Mouse (Mus musculus): ENCODE data around the gene Jph2. TPM values are rescaled to one million over a fixed set of nuclear protein-coding genes. Genes with fewer than 3 reads are reported as not detected.

Gene Jph2
- polyA plus RNA-seq, 1 experiment: 20.6 TPM

GRCm38 (mm10) chr2:163360858-163361623, 36.8 kb downstream of the Jph2 start:
- 78% methylated on average over 16 of the region's 16 CpGs for WGBS

GRCm38 (mm10) chr2:163359253-163359652, 38.5 kb downstream of the Jph2 start:
- no peaks in the 10 kb centered on the region for H3K36me3 ChIP-seq (ENCODE audit: control insufficient read depth, insufficient read depth, low read length)
- no peaks in the 10 kb centered on the region for H3K27me3 ChIP-seq (ENCODE audit: control insufficient read depth, insufficient read depth, low read length)
- WGBS: 19% methylated on average over 2 of the region's 2 CpGs
- no peaks in the 10 kb centered on the region for H3K4me1 ChIP-seq (ENCODE audit: control insufficient read depth, insufficient read depth, insufficient read length, low read length)
- no peak overlapping the region for H3K4me3 ChIP-seq (ENCODE audit: low read depth, low read length)
- TF ChIP-seq CTCF (IDR thresholded peaks at IDR 0.05; ENCODE audit: extremely low read depth, insufficient read length, insufficient replicate concordance, low read depth, low read length): no peak
- TF ChIP-seq POLR2A (IDR thresholded peaks at IDR 0.05; ENCODE audit: low read depth, low read length): no peak
- no peak overlapping the region for H3K27ac ChIP-seq (ENCODE audit: insufficient read depth, low read depth, low read length)

More at GRCm38 (mm10) chr2:163360858-163361623, 36.8 kb downstream of the Jph2 start:
- no peaks in the 10 kb centered on the region for H3K27me3 ChIP-seq (ENCODE audit: control insufficient read depth, insufficient read depth, low read length)
- H3K4me1 ChIP-seq (ENCODE audit: control insufficient read depth, insufficient read depth, insufficient read length, low read length): no peaks in the 10 kb centered on the region
- H3K27ac ChIP-seq (ENCODE audit: insufficient read depth, low read depth, low read length): no peak overlapping the region
- no peak overlapping the region for H3K4me3 ChIP-seq (ENCODE audit: low read depth, low read length)
- no peaks in the 10 kb centered on the region for H3K36me3 ChIP-seq (ENCODE audit: control insufficient read depth, insufficient read depth, low read length)
- TF ChIP-seq CTCF (IDR thresholded peaks at IDR 0.05; ENCODE audit: extremely low read depth, insufficient read length, insufficient replicate concordance, low read depth, low read length) (no peak), POLR2A (IDR thresholded peaks at IDR 0.05; ENCODE audit: low read depth, low read length) (no peak)

- Histone ChIP-seq H3K27me3 (ENCODE audit: control insufficient read depth, insufficient read depth, low read length) (no peaks in the 10 kb centered on the region), H3K4me3 (ENCODE audit: low read depth, low read length) (no peak overlapping the region), H3K4me1 (ENCODE audit: control insufficient read depth, insufficient read depth, insufficient read length, low read length) (no peaks in the 10 kb centered on the region), H3K27ac (ENCODE audit: insufficient read depth, low read depth, low read length) (no peak overlapping the region), H3K36me3 (ENCODE audit: control insufficient read depth, insufficient read depth, low read length) (no peaks in the 10 kb centered on the region)
- TF ChIP-seq CTCF (IDR thresholded peaks at IDR 0.05; ENCODE audit: extremely low read depth, insufficient read length, insufficient replicate concordance, low read depth, low read length) (no peak), POLR2A (IDR thresholded peaks at IDR 0.05; ENCODE audit: low read depth, low read length) (no peak)
- WGBS: 75% methylated on average over 5 of the region's 5 CpGs
These were observed 39.1 kb downstream of the Jph2 start for GRCm38 (mm10) chr2:163358662-163359061.

GRCm38 (mm10) chr2:163356113-163356840, 41.5 kb downstream of the Jph2 start:
- WGBS: 70% methylated on average over 12 of the region's 12 CpGs
- no peak overlapping the region for H3K27ac ChIP-seq (ENCODE audit: insufficient read depth, low read depth, low read length)
- TF ChIP-seq POLR2A (IDR thresholded peaks at IDR 0.05; ENCODE audit: low read depth, low read length) (no peak), CTCF (IDR thresholded peaks at IDR 0.05; ENCODE audit: extremely low read depth, insufficient read length, insufficient replicate concordance, low read depth, low read length) (no peak)
- H3K36me3 ChIP-seq (ENCODE audit: control insufficient read depth, insufficient read depth, low read length): no peaks in the 10 kb centered on the region
- no peak overlapping the region for H3K4me3 ChIP-seq (ENCODE audit: low read depth, low read length)
- no peaks in the 10 kb centered on the region for H3K4me1 ChIP-seq (ENCODE audit: control insufficient read depth, insufficient read depth, insufficient read length, low read length)
- no peaks in the 10 kb centered on the region for H3K27me3 ChIP-seq (ENCODE audit: control insufficient read depth, insufficient read depth, low read length)

- Histone ChIP-seq H3K4me3 (ENCODE audit: low read depth, low read length) (no peak overlapping the region), H3K36me3 (ENCODE audit: control insufficient read depth, insufficient read depth, low read length) (no peaks in the 10 kb centered on the region), H3K27ac (ENCODE audit: insufficient read depth, low read depth, low read length) (no peak overlapping the region), H3K27me3 (ENCODE audit: control insufficient read depth, insufficient read depth, low read length) (no peaks in the 10 kb centered on the region), H3K4me1 (ENCODE audit: control insufficient read depth, insufficient read depth, insufficient read length, low read length) (no peaks in the 10 kb centered on the region)
- TF ChIP-seq POLR2A (IDR thresholded peaks at IDR 0.05; ENCODE audit: low read depth, low read length) (no peak), CTCF (IDR thresholded peaks at IDR 0.05; ENCODE audit: extremely low read depth, insufficient read length, insufficient replicate concordance, low read depth, low read length) (no peak)
- 69% methylated on average over 8 of the region's 8 CpGs for WGBS
These were observed 42.1 kb downstream of the Jph2 start for GRCm38 (mm10) chr2:163355666-163356065.

- H3K36me3 ChIP-seq (ENCODE audit: control insufficient read depth, insufficient read depth, low read length): no peaks in the 10 kb centered on the region
- no peaks in the 10 kb centered on the region for H3K27me3 ChIP-seq (ENCODE audit: control insufficient read depth, insufficient read depth, low read length)
- H3K4me1 ChIP-seq (ENCODE audit: control insufficient read depth, insufficient read depth, insufficient read length, low read length): no peaks in the 10 kb centered on the region
- no peak overlapping the region for H3K27ac ChIP-seq (ENCODE audit: insufficient read depth, low read depth, low read length)
- TF ChIP-seq POLR2A (IDR thresholded peaks at IDR 0.05; ENCODE audit: low read depth, low read length) (no peak), CTCF (IDR thresholded peaks at IDR 0.05; ENCODE audit: extremely low read depth, insufficient read length, insufficient replicate concordance, low read depth, low read length) (no peak)
- H3K4me3 ChIP-seq (ENCODE audit: low read depth, low read length): no peak overlapping the region
- WGBS: 27% methylated on average over 7 of the region's 7 CpGs
These were observed 44.1 kb downstream of the Jph2 start for GRCm38 (mm10) chr2:163353731-163354130.

- no peak for TF ChIP-seq POLR2A (IDR thresholded peaks at IDR 0.05; ENCODE audit: low read depth, low read length)
- TF ChIP-seq CTCF (IDR thresholded peaks at IDR 0.05; ENCODE audit: extremely low read depth, insufficient read length, insufficient replicate concordance, low read depth, low read length): peak; percentile 39; the same call in 1 of the 2 replicates
- Histone ChIP-seq H3K4me1 (ENCODE audit: control insufficient read depth, insufficient read depth, insufficient read length, low read length) (no peaks in the 10 kb centered on the region), H3K27ac (ENCODE audit: insufficient read depth, low read depth, low read length) (no peak overlapping the region), H3K4me3 (ENCODE audit: low read depth, low read length) (no peak overlapping the region), H3K27me3 (ENCODE audit: control insufficient read depth, insufficient read depth, low read length) (no peaks in the 10 kb centered on the region), H3K36me3 (ENCODE audit: control insufficient read depth, insufficient read depth, low read length) (no peaks in the 10 kb centered on the region)
- 30% methylated on average over 5 of the region's 5 CpGs for WGBS
These were observed 47.4 kb downstream of the Jph2 start for GRCm38 (mm10) chr2:163350443-163350842.
